Mouse (Mus musculus): ENCODE measurements around the gene Nqo2. TPM values are rescaled to one million over a fixed set of nuclear protein-coding genes. Genes with fewer than 3 reads are reported as not detected.

Gene Nqo2
- total RNA-seq, 1 experiment, result 12.2 TPM

DNA sequence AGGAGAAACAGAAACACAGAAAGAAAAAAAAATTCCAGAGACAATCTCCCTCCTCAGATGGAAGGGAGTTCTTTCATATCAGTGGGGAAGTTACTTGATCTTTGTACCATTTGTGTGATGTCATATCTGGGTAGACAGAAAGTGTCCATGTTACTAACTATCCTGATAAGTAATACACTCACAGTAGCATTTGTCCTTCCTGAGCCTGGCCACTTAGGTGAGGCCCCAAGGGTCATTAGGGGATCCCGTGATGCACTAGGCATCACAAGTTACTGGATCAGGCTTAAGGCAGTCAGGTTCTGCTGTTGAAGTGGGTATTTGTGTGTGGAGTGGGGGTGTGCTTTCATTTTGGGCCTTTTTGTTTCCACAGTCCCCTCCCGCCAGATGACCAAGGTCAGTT, 11.5 kb upstream of the Nqo2 start:
- no peak overlapping the region for H3K27ac ChIP-seq (ENCODE audit: insufficient read depth, low read depth, low read length, poor library complexity, severe bottlenecking)
- H3K4me1 ChIP-seq (ENCODE audit: control insufficient read depth in 2 of 2, insufficient read depth in 2 of 2, low read length in 2 of 2, poor library complexity in 1 of 2), result no peaks in the 10 kb centered on the region
- TF ChIP-seq ZC3H11A (IDR thresholded peaks at IDR 0.05; ENCODE audit: borderline replicate concordance, low read depth, low read length) (no peak), HCFC1 (IDR thresholded peaks at IDR 0.05; ENCODE audit: borderline replicate concordance, insufficient read depth, low read length) (no peak), ZNF384 (IDR thresholded peaks at IDR 0.05; ENCODE audit: low read depth, low read length) (no peak), MAFK (IDR thresholded peaks at IDR 0.05; ENCODE audit: insufficient read depth, low read depth, low read length) (no peak), CHD2 (IDR thresholded peaks at IDR 0.05; ENCODE audit: low read depth, low read length) (no peak)
- DNase-seq (ENCODE audit: low read depth, low spot score), result no peak
- H3K9ac ChIP-seq (ENCODE audit: insufficient read depth, low read depth, low read length, poor library complexity, severe bottlenecking), result no peak overlapping the region
- no peaks in the 10 kb centered on the region for H3K9me3 ChIP-seq (ENCODE audit: control insufficient read depth, insufficient read depth, low read depth, low read length)
- H3K4me3 ChIP-seq (ENCODE audit: insufficient read depth in 1 of 2, low read depth in 1 of 2, low read length in 2 of 2, poor library complexity in 1 of 2, severe bottlenecking in 1 of 2), result no peak overlapping the region
- in situ Hi-C loops (cut with MboI; ENCODE audit: low sequenced_read_pairs in 2 of 2, unreplicated experiment in 2 of 2), result no loop called here
- no peaks in the 10 kb centered on the region for H3K36me3 ChIP-seq (ENCODE audit: control insufficient read depth, insufficient read depth, low read length, poor library complexity, severe bottlenecking)

DNA sequence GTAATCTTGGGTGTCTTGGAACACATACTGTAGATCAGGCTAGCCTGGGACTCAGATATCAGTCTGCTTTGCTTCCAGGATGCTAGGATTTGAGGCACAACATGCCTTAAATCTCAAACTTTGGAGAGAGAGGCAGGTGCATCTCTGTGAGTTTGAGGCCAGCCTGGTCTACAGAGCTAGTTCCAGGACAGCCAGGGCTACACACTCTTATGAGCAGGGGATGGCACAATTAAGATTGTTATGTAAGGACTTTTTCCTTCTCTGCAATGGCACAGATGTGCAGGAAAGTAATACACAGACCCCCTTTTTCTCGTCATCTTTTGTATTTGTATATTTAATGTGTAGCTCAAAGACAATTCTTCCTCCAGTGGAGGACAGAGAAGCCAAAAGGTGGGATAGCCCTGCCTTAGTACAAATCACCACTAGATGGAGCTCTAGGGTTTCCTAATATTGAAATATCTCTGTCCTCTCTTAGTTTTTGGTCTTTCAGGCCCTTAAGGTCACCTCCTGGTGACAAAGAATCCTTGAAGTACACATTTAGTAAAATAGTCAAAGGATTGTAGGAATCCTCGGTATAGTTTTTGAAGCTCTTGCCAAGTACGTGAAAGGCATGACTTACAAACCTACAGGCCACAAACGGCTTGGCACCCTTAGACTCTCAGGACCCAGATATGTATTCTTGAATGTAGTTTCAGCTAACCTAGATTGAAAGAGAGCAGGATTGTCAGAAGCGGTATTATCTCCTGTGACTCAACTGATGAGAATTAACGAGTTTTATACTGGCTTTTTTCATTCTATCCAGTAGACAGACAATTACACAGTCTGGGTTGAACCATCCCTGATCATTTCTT, 7.7 kb upstream of the Nqo2 start:
- Histone ChIP-seq H3K4me3 (ENCODE audit: insufficient read depth in 1 of 2, low read depth in 1 of 2, low read length in 2 of 2, poor library complexity in 1 of 2, severe bottlenecking in 1 of 2) (no peak overlapping the region), H3K36me3 (ENCODE audit: control insufficient read depth, insufficient read depth, low read length, poor library complexity, severe bottlenecking) (no peaks in the 10 kb centered on the region), H3K4me1 (ENCODE audit: control insufficient read depth in 2 of 2, insufficient read depth in 2 of 2, low read length in 2 of 2, poor library complexity in 1 of 2) (no peaks in the 10 kb centered on the region), H3K9me3 (ENCODE audit: control insufficient read depth, insufficient read depth, low read depth, low read length) (no peaks in the 10 kb centered on the region), H3K27ac (ENCODE audit: insufficient read depth, low read depth, low read length, poor library complexity, severe bottlenecking) (no peak overlapping the region), H3K9ac (ENCODE audit: insufficient read depth, low read depth, low read length, poor library complexity, severe bottlenecking) (no peak overlapping the region)
- no peak for DNase-seq (ENCODE audit: low read depth, low spot score)
- TF ChIP-seq ZC3H11A (IDR thresholded peaks at IDR 0.05; ENCODE audit: borderline replicate concordance, low read depth, low read length), result 0 out of 2 replicates have a peak, but pooled peaks have one; percentile 27
- TF ChIP-seq MAFK (IDR thresholded peaks at IDR 0.05; ENCODE audit: insufficient read depth, low read depth, low read length), result no peak
- in situ Hi-C loops (cut with MboI; ENCODE audit: low sequenced_read_pairs in 2 of 2, unreplicated experiment in 2 of 2), result no loop called here

DNA sequence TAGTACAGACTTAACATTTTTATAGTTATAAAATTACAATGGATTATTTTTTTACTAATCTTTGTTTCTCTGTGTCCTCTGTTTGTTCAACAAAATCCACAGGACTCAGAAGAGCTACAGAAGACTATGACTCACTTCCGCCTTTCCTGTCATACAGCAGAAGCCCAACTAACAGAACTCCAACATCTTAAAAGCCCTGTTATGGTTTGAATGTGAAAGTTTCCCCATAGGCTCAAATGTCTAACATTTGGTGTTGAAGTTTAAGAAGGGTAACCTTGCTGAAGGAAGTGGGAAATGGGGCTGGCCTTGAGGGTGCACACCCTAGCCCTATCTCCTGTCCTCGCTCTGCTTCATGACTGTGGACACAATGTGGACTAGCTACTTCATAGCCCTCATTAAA, 4.7 kb upstream of the Nqo2 start:
- no peak for TF ChIP-seq CHD2 (IDR thresholded peaks at IDR 0.05; ENCODE audit: low read depth, low read length)
- no peak for TF ChIP-seq ZC3H11A (IDR thresholded peaks at IDR 0.05; ENCODE audit: borderline replicate concordance, low read depth, low read length)
- TF ChIP-seq ZNF384 (IDR thresholded peaks at IDR 0.05; ENCODE audit: low read depth, low read length), result no peak
- H3K36me3 ChIP-seq (ENCODE audit: control insufficient read depth, insufficient read depth, low read length, poor library complexity, severe bottlenecking), result no peaks in the 10 kb centered on the region
- H3K4me3 ChIP-seq (ENCODE audit: insufficient read depth in 1 of 2, low read depth in 1 of 2, low read length in 2 of 2, poor library complexity in 1 of 2, severe bottlenecking in 1 of 2), result no peak overlapping the region
- in situ Hi-C loops (cut with MboI; ENCODE audit: low sequenced_read_pairs in 2 of 2, unreplicated experiment in 2 of 2), result no loop called here
- no peak overlapping the region for H3K27ac ChIP-seq (ENCODE audit: insufficient read depth, low read depth, low read length, poor library complexity, severe bottlenecking)
- no peaks in the 10 kb centered on the region for H3K9me3 ChIP-seq (ENCODE audit: control insufficient read depth, insufficient read depth, low read depth, low read length)
- no peak for DNase-seq (ENCODE audit: low read depth, low spot score)
- H3K9ac ChIP-seq (ENCODE audit: insufficient read depth, low read depth, low read length, poor library complexity, severe bottlenecking), result no peak overlapping the region
- H3K4me1 ChIP-seq (ENCODE audit: control insufficient read depth in 2 of 2, insufficient read depth in 2 of 2, low read length in 2 of 2, poor library complexity in 1 of 2), result peaks cover 0 to 2% of the 10 kb centered on the region in 2 experiments; a peak in 1 of 4 replicates

DNA sequence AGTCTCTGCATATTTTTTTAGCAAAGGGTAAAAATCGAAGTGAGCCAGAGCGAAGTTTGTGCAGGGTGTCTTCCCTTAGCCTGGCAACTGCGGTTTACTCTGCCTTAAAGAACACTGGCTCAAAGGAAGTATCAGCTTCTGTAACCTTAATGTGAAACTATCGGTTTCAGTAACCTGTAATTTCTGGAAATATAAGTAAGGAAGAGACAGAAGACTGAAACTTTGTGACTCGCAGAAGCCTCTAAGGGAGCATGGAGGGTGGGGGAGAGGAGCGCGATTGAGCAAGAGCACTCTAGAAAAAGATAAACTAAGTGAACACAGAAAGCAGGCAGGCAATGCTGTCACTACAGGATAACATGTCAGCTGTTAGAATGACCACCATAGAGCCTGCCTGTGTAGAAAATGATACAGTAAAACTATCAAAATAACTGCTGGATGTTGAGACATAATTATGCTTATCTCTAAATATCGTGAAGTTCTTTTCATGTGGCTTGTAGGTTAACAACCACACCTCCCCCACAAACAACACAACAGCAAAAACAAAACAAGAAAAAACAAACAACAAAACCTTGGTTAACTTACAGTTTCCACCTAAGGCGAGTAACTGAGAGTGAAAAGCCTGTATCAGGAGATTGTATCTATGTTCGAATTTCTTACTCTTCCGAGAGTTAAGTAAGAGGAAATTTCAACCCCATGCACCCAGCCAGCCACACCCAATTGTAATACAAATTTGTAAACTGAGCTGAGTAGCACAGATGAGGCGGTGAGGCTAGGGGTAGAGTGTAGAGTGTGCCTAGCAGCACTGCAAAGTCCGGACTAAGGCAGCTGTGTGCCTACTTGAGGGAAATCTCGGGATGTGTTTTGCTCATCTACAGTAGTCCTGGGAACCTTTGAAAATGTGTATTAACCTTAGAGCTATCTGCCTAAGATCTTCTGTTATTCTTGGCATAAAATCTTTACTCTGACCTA, 853 bp downstream of the Nqo2 start:
- Histone ChIP-seq H3K4me1 (ENCODE audit: control insufficient read depth in 2 of 2, insufficient read depth in 2 of 2, low read length in 2 of 2, poor library complexity in 1 of 2) (peaks cover 0 to 12% of the 10 kb centered on the region in 2 experiments; a peak in 1 of 4 replicates), H3K36me3 (ENCODE audit: control insufficient read depth, insufficient read depth, low read length, poor library complexity, severe bottlenecking) (no peaks in the 10 kb centered on the region), H3K9ac (ENCODE audit: insufficient read depth, low read depth, low read length, poor library complexity, severe bottlenecking) (peak overlapping the region; percentile 75), H3K4me3 (ENCODE audit: insufficient read depth in 1 of 2, low read depth in 1 of 2, low read length in 2 of 2, poor library complexity in 1 of 2, severe bottlenecking in 1 of 2) (peak overlapping the region; percentile 77 to 86), H3K9me3 (ENCODE audit: control insufficient read depth, insufficient read depth, low read depth, low read length) (no peaks in the 10 kb centered on the region), H3K27ac (ENCODE audit: insufficient read depth, low read depth, low read length, poor library complexity, severe bottlenecking) (peak overlapping the region; percentile 80; the same call in 1 of the 2 replicates)
- TF ChIP-seq ZNF384 (IDR thresholded peaks at IDR 0.05; ENCODE audit: low read depth, low read length), result no peak
- TF ChIP-seq MAFK (IDR thresholded peaks at IDR 0.05; ENCODE audit: insufficient read depth, low read depth, low read length), result no peak
- no peak for TF ChIP-seq HCFC1 (IDR thresholded peaks at IDR 0.05; ENCODE audit: borderline replicate concordance, insufficient read depth, low read length)
- 0 out of 2 replicates have a peak, but pooled peaks have one; percentile 5 for TF ChIP-seq CHD2 (IDR thresholded peaks at IDR 0.05; ENCODE audit: low read depth, low read length)
- TF ChIP-seq ZC3H11A (IDR thresholded peaks at IDR 0.05; ENCODE audit: borderline replicate concordance, low read depth, low read length), result no peak
- DNase-seq (ENCODE audit: low read depth, low spot score), result no peak
- in situ Hi-C loops (cut with MboI; ENCODE audit: low sequenced_read_pairs in 2 of 2, unreplicated experiment in 2 of 2), result no loop called here
